Comparison of ENCODE assay signal across 9 mouse cellular contexts in the genomic region with DNA sequence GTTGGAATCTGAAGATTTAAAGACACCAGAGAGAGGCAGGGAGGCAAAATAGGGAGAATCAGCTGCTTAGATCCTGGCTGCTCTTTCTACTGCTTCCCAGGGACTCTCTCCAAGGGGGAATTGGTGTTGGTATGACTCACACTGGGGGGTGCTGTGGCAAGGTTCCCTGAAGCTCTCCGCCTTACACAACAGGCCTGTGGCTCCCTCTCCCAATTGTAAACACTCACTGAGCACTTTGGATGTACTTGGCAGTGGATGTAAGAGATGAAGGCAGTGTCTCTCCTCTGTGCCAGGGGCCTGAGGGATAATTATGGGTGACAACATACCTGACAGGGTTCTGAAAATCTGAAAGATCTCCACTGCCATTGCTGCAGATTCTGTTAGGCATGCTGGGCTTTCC.
DNase-seq lines count a peak whose midpoint lies in the region; ATAC-seq lines count a peak whose summit lies in the region.
"Had no signal": no experiment of that assay in that cellular context is flagged by ENCODE, and none has a peak within 500 bp of the region (broad histone marks: within the 10 kb centered on the region; RNA-seq: fewer than 3 reads in every experiment).

No protein-coding gene starts in this region.

- peaks cover 9% of the 10 kb centered on the region for H3K4me1 ChIP-seq in lung, embryonic 16.5 days (replicated peaks; ENCODE audit: control insufficient read depth, insufficient read depth, low read length)
- H3K4me1 ChIP-seq: heart, embryonic 15.5 days; midbrain, embryonic 12.5 days had no signal

- H3K27ac ChIP-seq in lung, embryonic 16.5 days (ENCODE audit: low read length), result peak overlapping the region; percentile 9; the same call in 1 of the 2 replicates
- H3K27ac ChIP-seq: heart, embryonic 15.5 days; midbrain, embryonic 12.5 days had no signal

- H3K27me3 ChIP-seq in lung, embryonic 16.5 days (ENCODE audit: control insufficient read depth, insufficient read depth, low read depth, low read length), result no peaks in the 10 kb centered on the region
- H3K27me3 ChIP-seq: heart, embryonic 15.5 days had no signal

- no peaks in the 10 kb centered on the region for H3K9me3 ChIP-seq in lung, embryonic 16.5 days (ENCODE audit: control insufficient read depth, low read length)
- H3K9me3 ChIP-seq: heart, embryonic 15.5 days; midbrain, embryonic 12.5 days had no signal

- DNase-seq in 3T3-L1 (ENCODE audit: low read depth, low spot score) (peak; percentile 82), adipocyte (ENCODE audit: low spot score) (peak; percentile 91)
- peak; percentile 74 to 76 for DNase-seq in heart, adult 9 months (ENCODE audit: low spot score in 2 of 2)
- DNase-seq in cerebellum, adult 9-10 months, result no peak
- no peak for DNase-seq in cerebellum, adult 18-20 months
- DNase-seq in thymus, postnatal 14 days, result no peak

- no peak overlapping the region for H3K4me2 ChIP-seq in lung, embryonic 16.5 days (ENCODE audit: low read depth, low read length)
- H3K4me2 ChIP-seq: heart, embryonic 15.5 days; midbrain, embryonic 12.5 days had no signal

- WGBS in lung, embryonic 16.5 days, result 20% methylated on average over 1 of the region's 1 CpGs

- H3K4me3 ChIP-seq in lung, embryonic 16.5 days (ENCODE audit: low read length), result no peak overlapping the region
- H3K4me3 ChIP-seq: heart, embryonic 15.5 days; midbrain, embryonic 12.5 days had no signal

- ATAC-seq in lung, embryonic 16.5 days (ENCODE audit: low read depth), result peak; percentile 83

- H3K36me3 ChIP-seq in lung, embryonic 16.5 days (ENCODE audit: control insufficient read depth, insufficient read depth, low read length), result no peaks in the 10 kb centered on the region
- H3K36me3 ChIP-seq: heart, embryonic 15.5 days; midbrain, embryonic 12.5 days had no signal

- no peak overlapping the region for H3K9ac ChIP-seq in lung, embryonic 16.5 days (ENCODE audit: low read length)
- H3K9ac ChIP-seq: heart, embryonic 15.5 days; midbrain, embryonic 12.5 days had no signal

Comparison
In these comparisons a context has a peak if more than half of its experiments do, and no peak if none do; other contexts are left out.
1. DNase-seq: peak in 3T3-L1 (single experiment), adipocyte (single experiment) and heart, adult 9 months (2 of 2); none in cerebellum, adult 9-10 months (single experiment), cerebellum, adult 18-20 months (0 of 2) and thymus, postnatal 14 days (single experiment).